Mouse (Mus musculus) MEL (cell line): Measurements from ENCODE around the gene Sla2. TPM values are rescaled to one million over a fixed set of nuclear protein-coding genes. Genes with fewer than 3 reads are reported as not detected.
A peak's percentile ranks its signal among the peaks of the same experiment; 100 is the strongest.

ENCODE experiments used
- DNase-seq: peaks from one replicate; pipeline ENCODE4 v3.0.0; 2011; ENCODE audit warnings: low read depth, low spot score
- H3K27ac ChIP-seq: 2 replicates; pipeline ENCODE4 v1.5.1; 2012; ENCODE audit warnings: low read depth, mild to moderate bottlenecking, control low read depth, low read length, moderate library complexity; ENCODE audit not compliant: control insufficient read depth
- H3K27me3 ChIP-seq, 2 experiments: fragments of 150-350 bp in 1 of 2; sonication (generic) in 1 of 2; 2 replicates each; pipeline ENCODE4 v1.6.1; 2012; ENCODE audit warnings: low read length in 2 of 2, mild to moderate bottlenecking in 2 of 2, improper control_type of control experiment in 1 of 2, moderate library complexity in 1 of 2; ENCODE audit not compliant: insufficient read depth in 2 of 2, control insufficient read depth in 1 of 2
- H3K36me3 ChIP-seq, 2 experiments: 2 replicates each; pipeline ENCODE4 v1.6.1; 2012 to 2014; ENCODE audit warnings: low read length in 2 of 2, improper control_type of control experiment in 1 of 2, inconsistent platforms in 1 of 2, mild to moderate bottlenecking in 1 of 2; ENCODE audit not compliant: insufficient read depth in 2 of 2, control insufficient read depth in 1 of 2
- H3K4me1 ChIP-seq, 2 experiments: fragments of 150-350 bp in 1 of 2; sonication (generic) in 1 of 2; 2 replicates each; pipeline ENCODE4 v1.6.1; 2012; ENCODE audit warnings: low read length in 2 of 2, improper control_type of control experiment in 1 of 2, mild to moderate bottlenecking in 1 of 2; ENCODE audit not compliant: insufficient read depth in 2 of 2, control insufficient read depth in 1 of 2
- H3K4me3 ChIP-seq, 2 experiments: fragments of 150-350 bp in 1 of 2; sonication (generic) in 1 of 2; 2 replicates each; pipeline ENCODE4 v1.5.1; 2012; ENCODE audit warnings: low read depth in 2 of 2, low read length in 2 of 2, mild to moderate bottlenecking in 2 of 2, moderate library complexity in 2 of 2, control low read depth in 1 of 2, improper control_type of control experiment in 1 of 2; ENCODE audit not compliant: control insufficient read depth in 1 of 2, insufficient read depth in 1 of 2
- H3K79me2 ChIP-seq: 2 replicates; pipeline ENCODE4 v1.6.1; 2012; ENCODE audit warnings: mild to moderate bottlenecking, low read length, moderate library complexity; ENCODE audit not compliant: control insufficient read depth, poor library complexity, insufficient read depth
- H3K9ac ChIP-seq: 2 replicates; pipeline ENCODE4 v1.6.1; 2012; ENCODE audit warnings: low read depth, mild to moderate bottlenecking, control low read depth, low read length, moderate library complexity; ENCODE audit not compliant: control insufficient read depth, poor library complexity, severe bottlenecking
- H3K9me3 ChIP-seq: fragments of 150-350 bp; sonication (generic); replicated peaks from 2 replicates; pipeline ENCODE4 v1.6.1; 2012; ENCODE audit warnings: mild to moderate bottlenecking, low read length, improper control_type of control experiment, moderate library complexity; ENCODE audit not compliant: insufficient read depth
- CHD1 ChIP-seq: IDR thresholded peaks from 2 replicates; pipeline ENCODE4 v1.6.1; 2012; ENCODE audit warnings: low read depth, mild to moderate bottlenecking, inconsistent platforms, low read length, improper control_type of control experiment
- CTCF ChIP-seq, 3 experiments: IDR thresholded peaks in 2 of 3; conservative IDR thresholded peaks in 1 of 3; 2 replicates each; pipeline ENCODE4 v1.5.1; 2011 to 2012; ENCODE audit warnings: low read length in 3 of 3, low read depth in 2 of 3, mild to moderate bottlenecking in 2 of 3, improper control_type of control experiment in 1 of 3, inconsistent platforms in 1 of 3, mixed read lengths in 1 of 3, moderate library complexity in 1 of 3; ENCODE audit not compliant: control insufficient read depth in 1 of 3, insufficient read depth in 1 of 3, poor library complexity in 1 of 3, severe bottlenecking in 1 of 3
- ELF1 ChIP-seq: IDR thresholded peaks from 2 replicates; pipeline ENCODE4 v1.6.1; 2014; ENCODE audit warnings: low read depth, mild to moderate bottlenecking, inconsistent platforms, low read length, improper control_type of control experiment, moderate library complexity
- EP300 ChIP-seq, 2 experiments: IDR thresholded peaks; 2 replicates each; pipeline ENCODE4 v1.6.1; 2011; ENCODE audit warnings: improper control_type of control experiment in 2 of 2, low read length in 2 of 2, low read depth in 1 of 2, mild to moderate bottlenecking in 1 of 2
- ETS1 ChIP-seq: IDR thresholded peaks from 2 replicates; pipeline ENCODE4 v1.6.1; 2012; ENCODE audit warnings: low read depth, mild to moderate bottlenecking, inconsistent platforms, low read length, improper control_type of control experiment, moderate library complexity
- HCFC1 ChIP-seq: IDR thresholded peaks from 2 replicates; pipeline ENCODE4 v1.6.1; 2012; ENCODE audit warnings: low read depth, mild to moderate bottlenecking, inconsistent platforms, low read length, improper control_type of control experiment, moderate library complexity
- MAFK ChIP-seq: IDR thresholded peaks from 2 replicates; pipeline ENCODE4 v1.6.1; 2011; ENCODE audit warnings: low read depth, mild to moderate bottlenecking, low read length, improper control_type of control experiment, borderline replicate concordance
- MAX ChIP-seq: IDR thresholded peaks from 2 replicates; pipeline ENCODE4 v1.6.1; 2011; ENCODE audit warnings: low read length, improper control_type of control experiment
- RCOR1 ChIP-seq: IDR thresholded peaks from 2 replicates; pipeline ENCODE4 v1.6.1; 2012; ENCODE audit warnings: low read depth, mild to moderate bottlenecking, inconsistent platforms, low read length, improper control_type of control experiment
- TAL1 ChIP-seq: IDR thresholded peaks from 2 replicates; pipeline ENCODE4 v1.6.1; 2012; ENCODE audit warnings: mild to moderate bottlenecking, inconsistent platforms, low read length, moderate library complexity, mixed read lengths
- USF2 ChIP-seq, 2 experiments: IDR thresholded peaks; 2 replicates each; pipeline ENCODE4 v1.6.1; 2011 to 2012; ENCODE audit warnings: improper control_type of control experiment in 2 of 2, low read length in 2 of 2, borderline replicate concordance in 1 of 2, inconsistent platforms in 1 of 2, low read depth in 1 of 2, mild to moderate bottlenecking in 1 of 2; ENCODE audit not compliant: insufficient read depth in 1 of 2
- ZKSCAN1 ChIP-seq: IDR thresholded peaks from 2 replicates; pipeline ENCODE4 v1.6.1; 2012; ENCODE audit warnings: low read depth, mild to moderate bottlenecking, inconsistent platforms, low read length, improper control_type of control experiment, moderate library complexity
- polyA plus RNA-seq, 2 experiments: library from polyadenylated mRNA; stranded (reverse) in 1 of 2; unstranded in 1 of 2; fragments of >175 nt in 1 of 2; fragments of >200 nt in 1 of 2; gene quantifications; 2 replicates each; pipeline versions ENCODE4 v1.2.1 to v1.2.4; 2012; ENCODE audit warnings: low replicate concordance in 2 of 2, low read depth in 1 of 2; ENCODE audit not compliant: insufficient read length in 2 of 2, insufficient read depth in 1 of 2, missing spikeins in 1 of 2
- total RNA-seq: library from RNA; depleted of rRNA; stranded (reverse); fragments of 300-350 nt; gene quantifications from 2 replicates; pipeline ENCODE4 v1.2.3, GENCODE M21; 2012

Gene Sla2
- total and polyA plus RNA-seq, 3 experiments, result 0.40 to 9.0 TPM; not detected in 1

DNA sequence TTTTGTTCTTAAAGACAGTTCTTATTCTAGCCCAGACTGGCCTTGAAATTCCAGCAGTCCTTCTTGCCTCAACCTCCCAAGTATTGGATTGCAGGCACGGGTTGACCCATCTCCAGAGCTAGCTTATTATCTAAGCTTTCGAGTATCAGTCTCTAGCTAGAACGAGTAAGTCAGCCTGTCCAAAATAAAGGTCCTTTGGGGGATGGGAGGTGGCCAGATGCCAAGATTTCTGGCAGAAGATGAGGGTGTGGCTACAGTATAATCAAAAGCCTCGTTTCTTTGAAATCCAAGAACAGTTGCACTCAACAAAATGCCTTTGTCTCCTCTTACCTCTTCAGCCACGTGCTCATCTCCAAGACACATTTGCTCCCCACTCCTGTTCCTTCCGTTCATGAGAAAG lies 16.5 kb downstream of the Sla2 start:
- peak; percentile 83 for TF ChIP-seq RCOR1
- 0 out of 4 replicates have a peak, but pooled peaks of 1 of the 2 experiments have one; percentile 27 for TF ChIP-seq EP300 (IDR thresholded peaks at IDR 0.05; ENCODE audit: low read depth in 1 of 2, low read length in 2 of 2)
- TF ChIP-seq CHD1, result no peak
- TF ChIP-seq ETS1, result peak; percentile 46; the same call in 1 of the 2 replicates
- Histone ChIP-seq H3K27ac (no peak overlapping the region), H3K9ac (no peak overlapping the region), H3K4me1 (peaks cover 4 to 15% of the 10 kb centered on the region in 2 experiments; a peak in 3 of 4 replicates), H3K36me3 (peaks cover 12 to 24% of the 10 kb centered on the region in 2 experiments), H3K27me3 (no peaks in the 10 kb centered on the region), H3K4me3 (no peak overlapping the region), H3K79me2 (peaks cover 9% of the 10 kb centered on the region), H3K9me3 (no peaks in the 10 kb centered on the region)
- peak; percentile 63 for DNase-seq

DNA sequence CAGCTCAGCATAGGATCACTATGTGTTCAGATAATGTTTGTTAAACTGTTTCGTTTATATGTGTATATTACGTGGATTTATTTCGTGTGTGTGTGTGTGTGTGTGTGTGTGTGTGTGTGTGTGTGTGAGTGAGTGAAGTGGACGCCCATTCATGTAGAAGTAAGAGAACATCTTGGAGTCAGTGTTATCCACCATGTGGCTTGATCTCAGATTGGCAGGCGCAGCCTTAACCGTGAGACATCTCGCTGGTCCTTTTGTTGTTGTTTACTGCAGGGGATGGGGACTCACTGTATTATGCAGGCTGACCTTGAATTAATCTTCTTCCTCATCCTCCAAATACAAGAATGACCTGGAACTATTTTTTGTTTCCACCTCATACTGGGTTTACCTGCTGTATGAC lies 17.4 kb downstream of the Sla2 start:
- Histone ChIP-seq H3K9ac (no peak overlapping the region), H3K36me3 (peaks cover 19 to 28% of the 10 kb centered on the region in 2 experiments), H3K4me3 (no peak overlapping the region), H3K9me3 (no peaks in the 10 kb centered on the region), H3K27me3 (no peaks in the 10 kb centered on the region), H3K4me1 (peaks cover 5 to 17% of the 10 kb centered on the region in 2 experiments), H3K27ac (no peak overlapping the region), H3K79me2 (peaks cover 16% of the 10 kb centered on the region)
- no peak for TF ChIP-seq MAFK
- no peak for TF ChIP-seq ELF1
- TF ChIP-seq MAX, result no peak
- TF ChIP-seq CTCF (IDR thresholded peaks at IDR 0.05 in 2 of 3, conservative IDR thresholded peaks at IDR 0.05 in 1 of 3; ENCODE audit: control insufficient read depth in 1 of 3, insufficient read depth in 1 of 3, low read depth in 2 of 3, low read length in 3 of 3, poor library complexity in 1 of 3, severe bottlenecking in 1 of 3), result no peak
- TF ChIP-seq ZKSCAN1, result no peak
- TF ChIP-seq TAL1, result no peak
- no peak for TF ChIP-seq USF2 (IDR thresholded peaks at IDR 0.05; ENCODE audit: borderline replicate concordance in 1 of 2, insufficient read depth in 1 of 2, low read depth in 1 of 2, low read length in 2 of 2)
- no peak for TF ChIP-seq EP300 (IDR thresholded peaks at IDR 0.05; ENCODE audit: low read depth in 1 of 2, low read length in 2 of 2)
- no peak for DNase-seq

DNA sequence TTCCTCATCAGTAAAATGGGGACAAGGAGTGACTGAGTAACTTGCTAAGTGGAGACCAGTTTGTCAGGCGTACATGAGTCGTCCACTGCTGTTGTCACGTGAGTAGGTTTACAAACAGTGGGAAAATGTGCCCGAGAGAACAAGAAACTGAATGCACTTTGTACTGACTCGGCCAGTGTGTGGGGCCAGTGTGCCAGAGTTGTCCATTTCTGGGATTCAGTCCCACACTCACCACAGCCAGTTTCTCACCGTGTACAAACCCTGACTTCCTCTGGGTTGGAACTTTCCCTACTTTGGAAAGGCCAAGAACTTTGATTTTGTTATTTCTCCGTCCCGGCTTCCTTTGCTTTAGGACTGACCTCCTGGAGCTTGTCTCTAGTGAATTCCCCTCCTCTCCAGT lies 18.0 kb downstream of the Sla2 start:
- Histone ChIP-seq H3K79me2 (peaks cover 22% of the 10 kb centered on the region), H3K4me3 (no peak overlapping the region), H3K27me3 (no peaks in the 10 kb centered on the region), H3K36me3 (peaks cover 25 to 29% of the 10 kb centered on the region in 2 experiments), H3K9me3 (no peaks in the 10 kb centered on the region), H3K27ac (no peak overlapping the region), H3K4me1 (peaks cover 9 to 22% of the 10 kb centered on the region in 2 experiments), H3K9ac (no peak overlapping the region)
- no peak for DNase-seq
- no peak for TF ChIP-seq HCFC1
- no peak for TF ChIP-seq CTCF (IDR thresholded peaks at IDR 0.05 in 2 of 3, conservative IDR thresholded peaks at IDR 0.05 in 1 of 3; ENCODE audit: control insufficient read depth in 1 of 3, insufficient read depth in 1 of 3, low read depth in 2 of 3, low read length in 3 of 3, poor library complexity in 1 of 3, severe bottlenecking in 1 of 3)
- TF ChIP-seq MAX, result no peak
